Mouse (Mus musculus): ENCODE measurements around the gene Spen.

Spen gene

GRCm38 (mm10) chr4:141538408-141539212 is at the start of gene Spen:
TSS of gene Spen (minus strand) at chr4:141538597.
- POLR2A ChIA-PET = interaction anchor here (0.6 to 39.3 kb wide), 55 partner anchors 8 to 1356 kb away, joined by 3 to 2081 read pairs (median 4); no protein-coding TSS in a partner anchor

GRCm38 (mm10) chr4:141583919-141584318 is 45.5 kb upstream of the Spen start:
- POLR2A ChIA-PET = interaction anchor here in 2 of 4 experiments (0.5 to 2.0 kb wide), 6 partner anchors 12 to 301 kb away, joined by 3 to 5 read pairs (median 4); no protein-coding TSS in a partner anchor
- CTCF ChIA-PET = no interaction called here

More at GRCm38 (mm10) chr4:141538408-141539212, at the start of gene Spen:
- CTCF ChIA-PET = interaction anchor here in 2 of 4 experiments (0.8 to 1.3 kb wide), 2 partner anchors 8 to 38 kb away, joined by 3 read pairs; no protein-coding TSS in a partner anchor

GRCm38 (mm10) chr4:141581051-141581450 is 42.7 kb upstream of the Spen start:
- POLR2A ChIA-PET = interaction anchor here (0.6 to 27.5 kb wide), 11 partner anchors 9 to 487 kb away, joined by 3 to 2081 read pairs (median 3); partner anchors contain the start of gene Spen (in 1 of the 4)
- CTCF ChIA-PET = no interaction called here

GRCm38 (mm10) chr4:141578833-141579232 is 40.4 kb upstream of the Spen start:
- ChIA-PET CTCF (interaction anchor here in 2 of 4 experiments (0.6 kb wide), 2 partner anchors 30 to 56 kb away, joined by 3 read pairs; no protein-coding TSS in a partner anchor), POLR2A (interaction anchor here in 3 of 4 experiments (0.5 to 27.5 kb wide), 9 partner anchors 9 to 291 kb away, joined by 3 to 2081 read pairs (median 263); partner anchors contain the start of gene Spen (in 1 of the 3))

- CTCF ChIA-PET = interaction anchor here (0.5 to 2.7 kb wide), 49 partner anchors 10 to 302 kb away, joined by 3 to 11 read pairs (median 4); partner anchors contain the start of genes Spen (in 1 of the 4) and Tmem82 (in 1 of the 4)
Observed at GRCm38 (mm10) chr4:141576877-141577276, 38.5 kb upstream of the Spen start.

GRCm38 (mm10) chr4:141576404-141576803 is 38.0 kb upstream of the Spen start:
- ChIA-PET CTCF (interaction anchor here (0.5 to 2.7 kb wide), 47 partner anchors 10 to 302 kb away, joined by 3 to 11 read pairs (median 4); partner anchors contain the start of gene Spen (in 1 of the 4)), POLR2A (interaction anchor here (0.5 to 27.5 kb wide), 65 partner anchors 9 to 761 kb away, joined by 3 to 2081 read pairs (median 4); partner anchors contain the start of genes Spen (in 3 of the 4), Tmem82 (in 2 of the 4), Fam131c (in 1 of the 4) and Hspb7 (in 1 of the 4))

More at GRCm38 (mm10) chr4:141576877-141577276, 38.5 kb upstream of the Spen start:
- POLR2A ChIA-PET = interaction anchor here (0.5 to 27.5 kb wide), 60 partner anchors 9 to 761 kb away, joined by 3 to 2081 read pairs (median 4); partner anchors contain the start of genes Spen (in 3 of the 4), Fam131c (in 1 of the 4), Hspb7 (in 1 of the 4) and Srarp (in 1 of the 4)

GRCm38 (mm10) chr4:141574789-141575702 is 36.6 kb upstream of the Spen start:
- POLR2A ChIA-PET = interaction anchor here (0.5 to 27.5 kb wide), 59 partner anchors 8 to 493 kb away, joined by 3 to 2081 read pairs (median 6); partner anchors contain the start of genes Hspb7 (in 1 of the 4), Spen (in 1 of the 4), Srarp (in 1 of the 4) and Tmem82 (in 1 of the 4)
- CTCF ChIA-PET = interaction anchor here (0.6 to 3.2 kb wide), 24 partner anchors 10 to 321 kb away, joined by 3 to 18 read pairs (median 4); no protein-coding TSS in a partner anchor

GRCm38 (mm10) chr4:141573359-141573966 is 35.1 kb upstream of the Spen start:
- POLR2A ChIA-PET = interaction anchor here (0.6 to 27.5 kb wide), 89 partner anchors 9 to 495 kb away, joined by 3 to 2081 read pairs (median 5); partner anchors contain the start of genes Spen (in 4 of the 4), Casp9 (in 2 of the 4), Hspb7 (in 2 of the 4) and Tmem82 (in 2 of the 4)
- CTCF ChIA-PET = interaction anchor here in 3 of 4 experiments (0.5 to 3.2 kb wide), 14 partner anchors 8 to 763 kb away, joined by 3 to 18 read pairs (median 4); partner anchors contain the start of gene Padi3 (in 1 of the 3)

- ChIA-PET POLR2A (interaction anchor here (0.6 to 27.5 kb wide), 98 partner anchors 8 to 498 kb away, joined by 3 to 2081 read pairs (median 5); partner anchors contain the start of genes Spen (in 4 of the 4), Tmem82 (in 3 of the 4), Casp9 (in 2 of the 4) and Clcnka (in 2 of the 4)), CTCF (interaction anchor here in 2 of 4 experiments (0.6 to 3.2 kb wide), 12 partner anchors 8 to 762 kb away, joined by 3 to 18 read pairs (median 4); partner anchors contain the start of gene Padi3 (in 1 of the 2))
Observed at GRCm38 (mm10) chr4:141572668-141573358, 34.4 kb upstream of the Spen start.

GRCm38 (mm10) chr4:141571934-141572333 is 33.5 kb upstream of the Spen start:
- CTCF ChIA-PET = interaction anchor here (0.6 to 1.9 kb wide), 6 partner anchors 19 to 1735 kb away, joined by 3 to 6 read pairs (median 4); no protein-coding TSS in a partner anchor
- POLR2A ChIA-PET = interaction anchor here (0.6 to 27.5 kb wide), 103 partner anchors 7 to 1652 kb away, joined by 3 to 2081 read pairs (median 4); partner anchors contain the start of genes Spen (in 3 of the 4), Hspb7 (in 2 of the 4), Tmem82 (in 2 of the 4) and Casp9 (in 1 of the 4)

GRCm38 (mm10) chr4:141571337-141571739 is 32.9 kb upstream of the Spen start:
- ChIA-PET CTCF (interaction anchor here in 2 of 4 experiments (0.6 to 1.3 kb wide), 3 partner anchors 20 to 1735 kb away, joined by 3 to 5 read pairs (median 4); no protein-coding TSS in a partner anchor), POLR2A (interaction anchor here (0.6 to 27.5 kb wide), 104 partner anchors 8 to 1087 kb away, joined by 3 to 2081 read pairs (median 4); partner anchors contain the start of genes Spen (in 3 of the 4), Hspb7 (in 2 of the 4), Tmem82 (in 2 of the 4) and Casp9 (in 1 of the 4))

- CTCF ChIA-PET = interaction anchor here in 3 of 4 experiments (1.0 to 1.3 kb wide), 3 partner anchors 9 to 159 kb away, joined by 3 to 5 read pairs (median 4); no protein-coding TSS in a partner anchor
- POLR2A ChIA-PET = interaction anchor here (0.6 to 27.5 kb wide), 110 partner anchors 8 to 500 kb away, joined by 3 to 2081 read pairs (median 6); partner anchors contain the start of genes Spen (in 3 of the 4), Hspb7 (in 2 of the 4), Tmem82 (in 2 of the 4) and Casp9 (in 1 of the 4)
Observed at GRCm38 (mm10) chr4:141570821-141571220, 32.4 kb upstream of the Spen start.

- ChIA-PET POLR2A (interaction anchor here (0.6 to 27.5 kb wide), 114 partner anchors 7 to 1729 kb away, joined by 3 to 2081 read pairs (median 6); partner anchors contain the start of genes Spen (in 4 of the 4), Casp9 (in 2 of the 4), Tmem82 (in 2 of the 4) and Dnajc16 (in 1 of the 4)), CTCF (interaction anchor here (0.6 to 1.5 kb wide), 9 partner anchors 9 to 501 kb away, joined by 3 to 5 read pairs (median 3); no protein-coding TSS in a partner anchor)
Observed at GRCm38 (mm10) chr4:141570004-141570403, 31.6 kb upstream of the Spen start.

GRCm38 (mm10) chr4:141568966-141569365 is 30.6 kb upstream of the Spen start:
- ChIA-PET CTCF (interaction anchor here in 3 of 4 experiments (0.7 to 1.5 kb wide), 4 partner anchors 40 to 181 kb away, joined by 3 to 4 read pairs (median 3); no protein-coding TSS in a partner anchor), POLR2A (interaction anchor here (0.5 to 27.5 kb wide), 68 partner anchors 6 to 670 kb away, joined by 3 to 2081 read pairs (median 10); partner anchors contain the start of genes Spen (in 3 of the 4), Hspb7 (in 2 of the 4), Tmem82 (in 2 of the 4) and Casp9 (in 1 of the 4))

- POLR2A ChIA-PET = interaction anchor here (0.5 to 39.3 kb wide), 37 partner anchors 1 to 795 kb away, joined by 3 to 2081 read pairs (median 16); partner anchors contain the start of genes Spen (in 3 of the 4), Hspb7 (in 1 of the 4), Tmem82 (in 1 of the 4) and Zbtb17 (in 1 of the 4)
Observed at GRCm38 (mm10) chr4:141567174-141567573, 28.8 kb upstream of the Spen start.

More at GRCm38 (mm10) chr4:141567174-141567573, 28.8 kb upstream of the Spen start:
- CTCF ChIA-PET = interaction anchor here in 2 of 4 experiments (0.6 kb wide), 2 partner anchors 79 to 318 kb away, joined by 3 to 11 read pairs; no protein-coding TSS in a partner anchor

Measured in embryonic stem cell, embryonic (primary cell).